Mouse (Mus musculus): ENCODE measurements around the gene Olfr1396. TPM values are rescaled to one million over a fixed set of nuclear protein-coding genes. Genes with fewer than 3 reads are reported as not detected.

The Olfr1396 gene
- total and polyA plus RNA-seq, 2 experiments from 2014 or later, result not detected

GRCm38 (mm10) chr11:49084385-49084784, 30.3 kb downstream of the Olfr1396 start:
- no peaks in the 10 kb centered on the region for H3K36me3 ChIP-seq (ENCODE audit: insufficient read depth, low read length)
- no peak for TF ChIP-seq CTCF (IDR thresholded peaks at IDR 0.05; ENCODE audit: low read depth)
- ATAC-seq (no peak), DNase-seq (ENCODE audit: low spot score) (no peak)
- no peaks in the 10 kb centered on the region for H3K27me3 ChIP-seq (ENCODE audit: insufficient read depth, low read length)
- 77% methylated on average over 1 of the region's 1 CpGs for WGBS
- no peak overlapping the region for H3K4me2 ChIP-seq (ENCODE audit: low read depth, low read length)
- H3K9me3 ChIP-seq (ENCODE audit: low read length), result no peaks in the 10 kb centered on the region
- H3K4me1 ChIP-seq (ENCODE audit: insufficient read depth, low read length), result no peaks in the 10 kb centered on the region
- H3K9ac ChIP-seq (replicated peaks; ENCODE audit: low read length), result no peak overlapping the region
- H3K4me3 ChIP-seq (ENCODE audit: low read length), result no peak overlapping the region
- no peak overlapping the region for H3K27ac ChIP-seq

DNA sequence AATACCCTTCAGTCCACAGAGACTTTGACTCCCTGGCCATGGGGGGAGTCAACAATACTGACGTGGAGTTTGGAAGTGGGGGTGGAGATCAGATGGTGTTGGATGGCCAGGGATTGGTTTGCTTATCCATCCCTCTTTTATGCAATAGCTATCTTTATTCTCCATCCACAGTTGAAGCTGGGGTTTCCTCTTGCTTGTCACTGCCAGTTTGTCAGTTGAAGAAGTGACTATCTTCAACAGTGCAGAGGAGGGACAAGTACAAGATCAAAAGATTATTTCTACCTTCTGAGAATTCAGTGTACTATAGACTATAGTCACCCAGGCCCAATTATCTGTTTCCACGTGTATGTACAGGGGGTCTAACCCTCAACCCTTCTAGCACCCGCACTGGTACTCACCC, 30.9 kb downstream of the Olfr1396 start:
- Histone ChIP-seq H3K4me1 (ENCODE audit: insufficient read depth, low read length) (no peaks in the 10 kb centered on the region), H3K4me3 (ENCODE audit: low read length) (no peak overlapping the region), H3K9me3 (ENCODE audit: low read length) (no peaks in the 10 kb centered on the region), H3K27ac (no peak overlapping the region), H3K9ac (replicated peaks; ENCODE audit: low read length) (no peak overlapping the region), H3K36me3 (ENCODE audit: insufficient read depth, low read length) (no peaks in the 10 kb centered on the region), H3K4me2 (ENCODE audit: low read depth, low read length) (no peak overlapping the region), H3K27me3 (ENCODE audit: insufficient read depth, low read length) (no peaks in the 10 kb centered on the region)
- DNase-seq (ENCODE audit: low spot score) (no peak), ATAC-seq (no peak)
- TF ChIP-seq CTCF (IDR thresholded peaks at IDR 0.05; ENCODE audit: low read depth), result no peak
- WGBS, result 89% methylated on average over 3 of the region's 3 CpGs

DNA sequence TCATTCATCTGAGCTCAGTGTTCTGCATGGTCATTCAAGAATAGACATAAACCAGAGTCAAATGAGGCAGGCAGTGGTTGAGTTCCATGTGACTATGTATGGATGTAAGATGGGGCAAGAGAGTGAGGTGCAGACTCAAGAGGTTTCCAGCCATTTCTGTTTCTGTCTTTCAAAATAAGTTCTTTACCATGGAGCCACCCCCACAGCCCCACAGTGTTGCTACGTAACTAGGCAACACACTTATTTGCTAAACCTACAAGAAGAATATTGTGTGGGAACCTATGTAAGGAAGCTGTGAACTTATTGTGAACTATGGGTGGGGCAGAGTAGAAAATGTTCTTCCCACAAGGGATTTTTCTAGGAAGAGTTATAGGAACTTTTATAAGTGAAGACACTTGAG, 31.5 kb downstream of the Olfr1396 start:
- Histone ChIP-seq H3K9ac (replicated peaks; ENCODE audit: low read length) (no peak overlapping the region), H3K27me3 (ENCODE audit: insufficient read depth, low read length) (no peaks in the 10 kb centered on the region), H3K4me1 (ENCODE audit: insufficient read depth, low read length) (no peaks in the 10 kb centered on the region), H3K9me3 (ENCODE audit: low read length) (no peaks in the 10 kb centered on the region), H3K27ac (no peak overlapping the region), H3K4me3 (ENCODE audit: low read length) (no peak overlapping the region), H3K36me3 (ENCODE audit: insufficient read depth, low read length) (no peaks in the 10 kb centered on the region), H3K4me2 (ENCODE audit: low read depth, low read length) (no peak overlapping the region)
- DNase-seq (ENCODE audit: low spot score) (no peak), ATAC-seq (no peak)
- 92% methylated on average over 1 of the region's 1 CpGs for WGBS
- TF ChIP-seq CTCF (IDR thresholded peaks at IDR 0.05; ENCODE audit: low read depth), result no peak

GRCm38 (mm10) chr11:49081886-49082285, 32.8 kb downstream of the Olfr1396 start:
- WGBS, result 71% methylated on average over 3 of the region's 3 CpGs
- H3K4me1 ChIP-seq (ENCODE audit: insufficient read depth, low read length), result no peaks in the 10 kb centered on the region
- DNase-seq (ENCODE audit: low spot score) (no peak), ATAC-seq (no peak)
- H3K9ac ChIP-seq (replicated peaks; ENCODE audit: low read length), result no peak overlapping the region
- no peak for TF ChIP-seq CTCF (IDR thresholded peaks at IDR 0.05; ENCODE audit: low read depth)
- no peaks in the 10 kb centered on the region for H3K36me3 ChIP-seq (ENCODE audit: insufficient read depth, low read length)
- no peaks in the 10 kb centered on the region for H3K27me3 ChIP-seq (ENCODE audit: insufficient read depth, low read length)
- H3K27ac ChIP-seq, result no peak overlapping the region
- H3K4me3 ChIP-seq (ENCODE audit: low read length), result no peak overlapping the region
- H3K9me3 ChIP-seq (ENCODE audit: low read length), result no peaks in the 10 kb centered on the region
- H3K4me2 ChIP-seq (ENCODE audit: low read depth, low read length), result no peak overlapping the region

GRCm38 (mm10) chr11:49081356-49081755, 33.3 kb downstream of the Olfr1396 start:
- no peak for TF ChIP-seq CTCF (IDR thresholded peaks at IDR 0.05; ENCODE audit: low read depth)
- no peak overlapping the region for H3K4me2 ChIP-seq (ENCODE audit: low read depth, low read length)
- ATAC-seq, result no peak
- H3K36me3 ChIP-seq (ENCODE audit: insufficient read depth, low read length), result no peaks in the 10 kb centered on the region
- WGBS, result 85% methylated on average over 4 of the region's 4 CpGs
- no peaks in the 10 kb centered on the region for H3K9me3 ChIP-seq (ENCODE audit: low read length)
- H3K4me3 ChIP-seq (ENCODE audit: low read length), result no peak overlapping the region
- no peaks in the 10 kb centered on the region for H3K4me1 ChIP-seq (ENCODE audit: insufficient read depth, low read length)
- H3K9ac ChIP-seq (replicated peaks; ENCODE audit: low read length), result no peak overlapping the region
- no peaks in the 10 kb centered on the region for H3K27me3 ChIP-seq (ENCODE audit: insufficient read depth, low read length)
- H3K27ac ChIP-seq, result no peak overlapping the region
- no peak for DNase-seq (ENCODE audit: low spot score)

DNA sequence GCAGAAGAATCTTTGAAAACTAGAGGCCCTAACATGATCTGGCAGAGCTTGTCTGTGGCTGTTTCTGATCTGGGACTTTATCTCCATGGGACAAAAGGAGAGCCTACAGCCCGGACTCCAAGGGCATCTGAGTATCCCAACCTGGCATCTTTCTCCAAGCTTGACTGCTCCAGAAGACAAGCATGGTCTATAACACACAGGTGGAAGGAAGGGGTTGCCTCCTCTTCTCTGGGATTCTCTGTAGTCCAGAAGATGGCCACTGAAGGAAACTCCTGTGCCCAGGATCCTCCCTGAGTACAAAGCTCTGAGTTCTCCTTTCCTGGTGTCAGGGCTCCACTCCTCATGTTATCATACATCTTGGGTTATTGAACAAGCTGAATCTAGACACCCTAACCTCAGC, 34.0 kb downstream of the Olfr1396 start:
- ATAC-seq (no peak), DNase-seq (ENCODE audit: low spot score) (no peak)
- Histone ChIP-seq H3K27ac (no peak overlapping the region), H3K4me3 (ENCODE audit: low read length) (no peak overlapping the region), H3K9me3 (ENCODE audit: low read length) (no peaks in the 10 kb centered on the region), H3K9ac (replicated peaks; ENCODE audit: low read length) (no peak overlapping the region), H3K4me2 (ENCODE audit: low read depth, low read length) (no peak overlapping the region), H3K27me3 (ENCODE audit: insufficient read depth, low read length) (no peaks in the 10 kb centered on the region), H3K36me3 (ENCODE audit: insufficient read depth, low read length) (no peaks in the 10 kb centered on the region), H3K4me1 (ENCODE audit: insufficient read depth, low read length) (no peaks in the 10 kb centered on the region)
- no peak for TF ChIP-seq CTCF (IDR thresholded peaks at IDR 0.05; ENCODE audit: low read depth)
- 83% methylated on average over 1 of the region's 1 CpGs for WGBS

DNA sequence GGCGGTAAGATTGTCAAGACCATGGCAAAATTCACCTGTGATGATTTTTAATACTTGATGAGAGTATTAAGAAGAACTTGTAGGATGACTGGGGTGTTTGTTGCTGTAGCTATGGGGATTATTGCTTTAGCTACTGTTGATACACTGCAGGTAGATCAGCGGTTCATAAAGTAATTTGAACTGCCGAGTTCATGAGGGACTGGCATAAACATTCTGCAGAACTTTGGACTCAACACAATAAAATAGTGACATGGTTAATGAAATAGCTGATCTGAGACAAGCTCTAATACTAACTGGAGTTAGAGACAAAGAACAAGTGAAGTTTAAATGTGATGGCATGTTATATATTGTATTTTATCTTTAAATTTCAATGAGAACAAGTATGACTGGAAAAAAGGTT, 36.0 kb downstream of the Olfr1396 start:
- H3K9me3 ChIP-seq (ENCODE audit: low read length), result no peaks in the 10 kb centered on the region
- no peak for DNase-seq (ENCODE audit: low spot score)
- no peak overlapping the region for H3K4me2 ChIP-seq (ENCODE audit: low read depth, low read length)
- no peak overlapping the region for H3K4me3 ChIP-seq (ENCODE audit: low read length)
- no peak overlapping the region for H3K27ac ChIP-seq
- 90% methylated on average over 3 of the region's 3 CpGs for WGBS
- no peak overlapping the region for H3K9ac ChIP-seq (replicated peaks; ENCODE audit: low read length)
- no peaks in the 10 kb centered on the region for H3K27me3 ChIP-seq (ENCODE audit: insufficient read depth, low read length)
- H3K36me3 ChIP-seq (ENCODE audit: insufficient read depth, low read length), result no peaks in the 10 kb centered on the region
- no peak for TF ChIP-seq CTCF (IDR thresholded peaks at IDR 0.05; ENCODE audit: low read depth)
- no peaks in the 10 kb centered on the region for H3K4me1 ChIP-seq (ENCODE audit: insufficient read depth, low read length)
- no peak for ATAC-seq

Measured in hindbrain, postnatal 0 days (tissue).